Mouse (Mus musculus): ENCODE measurements at regions not wholly inside any gene's neighbourhood (a gene's known extent, or its start where the extent isn't known, plus 50 kb on each side); places are given as distances from the start of the nearest gene placed in this dataset.

DNA sequence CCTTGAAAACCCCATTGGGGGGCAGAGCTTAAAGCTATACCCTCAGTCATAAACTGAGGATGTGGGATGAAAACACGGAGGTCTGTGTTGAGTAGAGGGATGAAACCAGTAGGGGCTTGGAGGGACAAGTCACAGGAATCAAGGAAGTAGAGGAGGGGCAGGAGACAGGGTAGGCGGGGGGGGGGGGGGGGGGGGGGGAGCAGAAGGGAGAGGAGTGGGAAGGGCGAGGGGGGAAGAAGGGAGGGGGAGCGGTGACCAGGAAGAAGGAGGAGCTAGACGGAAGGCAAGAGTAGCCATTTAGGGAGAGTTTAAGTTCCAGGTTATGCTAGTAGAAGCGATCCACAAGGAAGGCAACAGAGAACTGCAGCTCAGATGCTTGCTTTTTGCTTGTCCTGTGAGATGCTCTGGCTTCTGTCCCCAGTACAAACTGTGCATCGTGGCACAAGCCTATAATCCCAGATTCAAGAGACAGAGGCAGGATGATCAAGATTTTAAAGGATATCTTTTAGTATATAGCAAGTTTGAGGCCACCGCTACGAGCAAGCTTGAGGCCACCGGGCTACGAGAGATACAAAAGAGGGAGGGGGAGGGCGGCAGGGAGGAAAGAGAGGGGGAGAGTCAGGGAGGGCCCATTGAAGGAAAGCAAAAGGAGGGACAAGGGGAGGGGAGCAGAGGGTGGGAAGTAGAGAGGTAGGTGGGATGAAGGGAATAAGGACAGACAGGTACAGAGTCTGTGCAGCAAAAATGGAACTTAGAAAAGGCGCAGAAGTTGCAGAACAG is 58.4 kb upstream of the Jade1 start:
- Histone ChIP-seq H3K4me3 (ENCODE audit: low read depth, low read length) (no peak overlapping the region), H3K36me3 (ENCODE audit: control insufficient read depth, insufficient read depth, low read length) (no peaks in the 10 kb centered on the region), H3K4me1 (ENCODE audit: control insufficient read depth, insufficient read depth, insufficient read length, low read length) (peaks cover 3% of the 10 kb centered on the region; the same call in 1 of the 2 replicates), H3K27me3 (ENCODE audit: control insufficient read depth, insufficient read depth, low read length) (no peaks in the 10 kb centered on the region), H3K27ac (ENCODE audit: insufficient read depth, low read depth, low read length) (no peak overlapping the region)
- 74% methylated on average over 11 of the region's 13 CpGs for WGBS
- TF ChIP-seq CTCF (IDR thresholded peaks at IDR 0.05; ENCODE audit: extremely low read depth, insufficient read length, insufficient replicate concordance, low read depth, low read length) (no peak), POLR2A (IDR thresholded peaks at IDR 0.05; ENCODE audit: low read depth, low read length) (no peak)

DNA sequence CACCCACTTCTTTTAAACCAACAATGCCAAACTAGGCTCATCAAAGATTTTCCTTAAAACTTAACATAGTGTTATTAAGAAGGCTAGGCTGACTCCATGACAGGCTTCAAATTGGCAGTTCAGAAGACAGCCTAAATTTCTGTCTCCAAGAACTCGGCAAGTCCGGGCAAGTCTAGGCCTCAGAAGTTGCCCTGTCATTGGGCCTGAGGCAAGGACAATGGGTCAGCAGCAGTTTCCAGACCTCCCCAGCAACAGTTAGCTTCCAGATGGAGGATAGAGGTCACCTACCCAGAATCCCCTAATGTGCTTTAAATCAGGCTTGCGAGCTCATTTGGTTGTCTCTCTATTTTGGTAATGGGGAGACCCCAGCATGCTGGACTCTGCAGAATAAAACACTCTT is 59.6 kb upstream of the Jade1 start:
- H3K4me1 ChIP-seq (ENCODE audit: control insufficient read depth, insufficient read depth, insufficient read length, low read length) = peaks cover 2% of the 10 kb centered on the region; the same call in 1 of the 2 replicates
- H3K27me3 ChIP-seq (ENCODE audit: control insufficient read depth, insufficient read depth, low read length) = no peaks in the 10 kb centered on the region
- H3K27ac ChIP-seq (ENCODE audit: insufficient read depth, low read depth, low read length) = no peak overlapping the region
- no peaks in the 10 kb centered on the region for H3K36me3 ChIP-seq (ENCODE audit: control insufficient read depth, insufficient read depth, low read length)
- H3K4me3 ChIP-seq (ENCODE audit: low read depth, low read length) = no peak overlapping the region
- TF ChIP-seq POLR2A (IDR thresholded peaks at IDR 0.05; ENCODE audit: low read depth, low read length) = no peak
- TF ChIP-seq CTCF (IDR thresholded peaks at IDR 0.05; ENCODE audit: extremely low read depth, insufficient read length, insufficient replicate concordance, low read depth, low read length) = no peak
- 91% methylated on average over 3 of the region's 3 CpGs for WGBS

DNA sequence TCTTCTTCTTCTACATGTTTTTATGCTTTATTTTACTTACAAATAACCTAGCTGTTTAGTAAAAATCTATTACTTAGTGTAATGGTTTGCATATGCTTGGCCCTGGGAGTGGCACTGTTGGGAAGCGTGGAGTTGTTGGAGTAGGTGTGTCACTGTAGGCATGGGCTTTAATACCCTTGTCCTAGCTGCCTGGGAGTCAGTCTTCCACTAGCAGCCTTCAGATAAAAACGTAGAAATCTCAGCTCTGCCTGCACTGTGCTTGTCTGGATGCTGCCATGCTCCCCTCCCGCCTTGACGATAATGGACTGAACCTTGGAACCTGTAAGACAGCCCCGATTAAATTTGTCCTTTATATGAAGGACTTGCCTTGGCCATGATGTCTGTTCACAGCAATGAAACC is 60.4 kb upstream of the Jade1 start:
- WGBS = 33% methylated on average over 5 of the region's 5 CpGs
- H3K27me3 ChIP-seq (ENCODE audit: control insufficient read depth, insufficient read depth, low read length) = no peaks in the 10 kb centered on the region
- no peak for TF ChIP-seq POLR2A (IDR thresholded peaks at IDR 0.05; ENCODE audit: low read depth, low read length)
- no peak for TF ChIP-seq CTCF (IDR thresholded peaks at IDR 0.05; ENCODE audit: extremely low read depth, insufficient read length, insufficient replicate concordance, low read depth, low read length)
- H3K36me3 ChIP-seq (ENCODE audit: control insufficient read depth, insufficient read depth, low read length) = no peaks in the 10 kb centered on the region
- no peak overlapping the region for H3K27ac ChIP-seq (ENCODE audit: insufficient read depth, low read depth, low read length)
- no peak overlapping the region for H3K4me3 ChIP-seq (ENCODE audit: low read depth, low read length)
- peaks cover 2% of the 10 kb centered on the region; the same call in 1 of the 2 replicates for H3K4me1 ChIP-seq (ENCODE audit: control insufficient read depth, insufficient read depth, insufficient read length, low read length)

DNA sequence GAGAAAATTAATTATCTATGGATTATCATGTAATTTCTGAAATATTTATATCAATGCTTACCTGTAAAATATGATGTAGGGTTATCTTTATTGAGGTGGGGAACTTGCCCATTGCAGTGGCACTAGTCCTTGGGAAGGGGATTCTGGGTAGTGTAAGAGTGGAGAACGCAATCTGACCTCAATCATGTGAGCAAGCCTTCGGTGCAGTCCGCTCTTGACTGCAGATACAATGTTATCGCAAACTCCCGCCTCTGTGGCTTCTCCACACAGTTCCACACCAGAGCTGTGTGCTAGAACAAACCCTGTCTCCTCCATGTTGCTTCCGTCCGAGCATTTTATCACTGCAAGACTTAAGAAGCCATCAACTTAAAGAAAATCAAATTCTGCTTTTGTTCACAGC is 62.1 kb upstream of the Jade1 start:
- Histone ChIP-seq H3K4me1 (ENCODE audit: control insufficient read depth, insufficient read depth, insufficient read length, low read length) (no peaks in the 10 kb centered on the region), H3K4me3 (ENCODE audit: low read depth, low read length) (no peak overlapping the region), H3K27ac (ENCODE audit: insufficient read depth, low read depth, low read length) (no peak overlapping the region), H3K27me3 (ENCODE audit: control insufficient read depth, insufficient read depth, low read length) (no peaks in the 10 kb centered on the region), H3K36me3 (ENCODE audit: control insufficient read depth, insufficient read depth, low read length) (no peaks in the 10 kb centered on the region)
- TF ChIP-seq CTCF (IDR thresholded peaks at IDR 0.05; ENCODE audit: extremely low read depth, insufficient read length, insufficient replicate concordance, low read depth, low read length) = no peak
- no peak for TF ChIP-seq POLR2A (IDR thresholded peaks at IDR 0.05; ENCODE audit: low read depth, low read length)
- WGBS = 96% methylated on average over 7 of the region's 7 CpGs

DNA sequence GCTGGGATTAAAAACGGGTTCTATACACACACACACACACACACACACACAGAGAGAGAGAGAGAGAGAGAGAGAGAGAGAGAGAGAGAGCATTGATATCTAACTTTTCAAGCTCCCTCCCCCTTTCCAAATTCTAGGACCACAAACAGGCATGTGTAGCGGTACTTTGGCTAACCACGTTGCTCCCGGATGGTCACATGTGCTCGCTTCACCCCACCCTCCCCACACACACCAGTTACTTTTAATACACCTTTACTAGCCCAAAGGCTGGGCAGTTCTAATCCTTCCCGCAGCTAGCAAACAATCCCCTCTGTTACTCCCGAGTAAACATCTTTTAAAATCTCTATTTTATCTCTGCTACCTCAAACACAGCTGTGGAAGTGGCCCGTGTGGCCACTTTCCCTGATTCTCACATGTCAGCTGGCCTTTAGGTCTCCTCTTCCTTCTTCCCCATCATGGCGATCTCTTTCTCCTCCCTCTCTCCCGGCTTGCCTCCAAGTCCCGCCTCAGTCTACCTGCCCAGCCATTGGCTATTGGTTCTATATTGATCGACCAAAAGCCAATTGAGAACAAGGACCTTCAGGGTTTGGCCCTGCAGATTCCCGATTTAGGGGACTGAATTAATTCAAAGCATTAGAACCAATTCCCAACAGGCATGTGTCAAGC is 62.7 kb upstream of the Jade1 start:
- no peak overlapping the region for H3K4me3 ChIP-seq (ENCODE audit: low read depth, low read length)

DNA sequence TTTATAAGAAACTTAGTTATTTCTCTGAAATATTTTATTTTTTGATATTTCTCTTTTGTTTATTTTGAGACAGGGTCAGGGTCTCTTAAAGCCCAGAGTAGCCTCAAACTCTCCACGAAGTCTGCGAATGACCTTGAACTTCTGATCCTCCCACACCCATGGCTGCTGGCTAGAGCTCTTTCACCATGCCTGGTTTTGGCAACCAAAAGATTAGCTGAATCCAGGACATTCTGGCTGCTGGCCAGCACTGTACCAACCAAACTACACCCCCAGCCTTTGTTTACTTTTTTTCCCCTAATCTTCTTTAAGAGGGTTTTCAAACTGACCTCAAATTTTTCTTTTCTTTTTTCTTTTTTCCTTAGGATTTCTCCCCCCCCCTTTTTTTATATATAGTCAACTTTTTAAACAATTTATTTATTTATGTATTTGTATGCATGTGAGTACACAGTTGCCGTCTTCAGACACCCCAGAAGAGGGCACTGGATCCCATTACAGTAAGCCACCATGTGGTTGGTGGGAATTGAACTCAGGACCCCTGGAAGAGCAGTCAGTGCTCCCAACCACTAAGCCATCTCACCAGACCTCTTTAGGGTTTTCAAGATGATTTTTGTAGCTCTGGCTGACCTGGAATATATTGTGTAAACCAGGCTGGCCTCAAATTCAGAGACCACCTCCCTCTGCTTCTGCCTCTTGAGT is 63.4 kb upstream of the Jade1 start:
- TF ChIP-seq POLR2A (IDR thresholded peaks at IDR 0.05; ENCODE audit: low read depth, low read length) (no peak), CTCF (IDR thresholded peaks at IDR 0.05; ENCODE audit: extremely low read depth, insufficient read length, insufficient replicate concordance, low read depth, low read length) (no peak)
- WGBS = 43% methylated on average over 3 of the region's 3 CpGs
- no peaks in the 10 kb centered on the region for H3K4me1 ChIP-seq (ENCODE audit: control insufficient read depth, insufficient read depth, insufficient read length, low read length)
- no peaks in the 10 kb centered on the region for H3K27me3 ChIP-seq (ENCODE audit: control insufficient read depth, insufficient read depth, low read length)
- H3K36me3 ChIP-seq (ENCODE audit: control insufficient read depth, insufficient read depth, low read length) = no peaks in the 10 kb centered on the region
- no peak overlapping the region for H3K4me3 ChIP-seq (ENCODE audit: low read depth, low read length)
- no peak overlapping the region for H3K27ac ChIP-seq (ENCODE audit: insufficient read depth, low read depth, low read length)

More for the DNA sequence above, 62.7 kb upstream of the Jade1 start:
- H3K27me3 ChIP-seq (ENCODE audit: control insufficient read depth, insufficient read depth, low read length) = no peaks in the 10 kb centered on the region
- no peak for TF ChIP-seq CTCF (IDR thresholded peaks at IDR 0.05; ENCODE audit: extremely low read depth, insufficient read length, insufficient replicate concordance, low read depth, low read length)
- no peak for TF ChIP-seq POLR2A (IDR thresholded peaks at IDR 0.05; ENCODE audit: low read depth, low read length)
- H3K4me1 ChIP-seq (ENCODE audit: control insufficient read depth, insufficient read depth, insufficient read length, low read length) = no peaks in the 10 kb centered on the region
- H3K27ac ChIP-seq (ENCODE audit: insufficient read depth, low read depth, low read length) = no peak overlapping the region
- 67% methylated on average over 13 of the region's 13 CpGs for WGBS
- no peaks in the 10 kb centered on the region for H3K36me3 ChIP-seq (ENCODE audit: control insufficient read depth, insufficient read depth, low read length)

DNA sequence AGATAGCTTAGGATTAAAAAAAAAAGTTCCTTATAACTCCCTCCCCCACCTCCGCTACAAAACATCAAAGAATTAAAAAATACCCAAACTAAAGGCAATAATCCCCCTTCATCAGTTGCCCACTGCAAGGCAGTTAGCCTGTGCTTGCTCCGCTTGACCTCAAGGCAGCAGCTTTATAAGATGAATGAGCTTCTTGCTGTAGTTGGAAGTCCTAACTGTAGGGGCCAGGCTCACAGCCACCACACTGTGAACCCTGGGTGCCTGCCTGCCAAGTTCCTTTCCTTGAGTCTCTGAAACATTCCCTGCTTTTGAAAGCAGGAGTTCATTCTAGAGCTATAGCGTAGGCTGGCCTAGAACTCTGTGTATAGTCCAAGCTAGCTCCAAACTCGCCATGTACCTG is 64.3 kb upstream of the Jade1 start:
- H3K27ac ChIP-seq (ENCODE audit: insufficient read depth, low read depth, low read length) = no peak overlapping the region
- no peaks in the 10 kb centered on the region for H3K36me3 ChIP-seq (ENCODE audit: control insufficient read depth, insufficient read depth, low read length)
- no peak for TF ChIP-seq POLR2A (IDR thresholded peaks at IDR 0.05; ENCODE audit: low read depth, low read length)
- TF ChIP-seq CTCF (IDR thresholded peaks at IDR 0.05; ENCODE audit: extremely low read depth, insufficient read length, insufficient replicate concordance, low read depth, low read length) = no peak
- H3K4me3 ChIP-seq (ENCODE audit: low read depth, low read length) = no peak overlapping the region
- no peaks in the 10 kb centered on the region for H3K4me1 ChIP-seq (ENCODE audit: control insufficient read depth, insufficient read depth, insufficient read length, low read length)
- 87% methylated on average over 4 of the region's 4 CpGs for WGBS
- H3K27me3 ChIP-seq (ENCODE audit: control insufficient read depth, insufficient read depth, low read length) = no peaks in the 10 kb centered on the region
